Mouse (Mus musculus): Measurements from ENCODE around the gene Axin2.

DNA sequence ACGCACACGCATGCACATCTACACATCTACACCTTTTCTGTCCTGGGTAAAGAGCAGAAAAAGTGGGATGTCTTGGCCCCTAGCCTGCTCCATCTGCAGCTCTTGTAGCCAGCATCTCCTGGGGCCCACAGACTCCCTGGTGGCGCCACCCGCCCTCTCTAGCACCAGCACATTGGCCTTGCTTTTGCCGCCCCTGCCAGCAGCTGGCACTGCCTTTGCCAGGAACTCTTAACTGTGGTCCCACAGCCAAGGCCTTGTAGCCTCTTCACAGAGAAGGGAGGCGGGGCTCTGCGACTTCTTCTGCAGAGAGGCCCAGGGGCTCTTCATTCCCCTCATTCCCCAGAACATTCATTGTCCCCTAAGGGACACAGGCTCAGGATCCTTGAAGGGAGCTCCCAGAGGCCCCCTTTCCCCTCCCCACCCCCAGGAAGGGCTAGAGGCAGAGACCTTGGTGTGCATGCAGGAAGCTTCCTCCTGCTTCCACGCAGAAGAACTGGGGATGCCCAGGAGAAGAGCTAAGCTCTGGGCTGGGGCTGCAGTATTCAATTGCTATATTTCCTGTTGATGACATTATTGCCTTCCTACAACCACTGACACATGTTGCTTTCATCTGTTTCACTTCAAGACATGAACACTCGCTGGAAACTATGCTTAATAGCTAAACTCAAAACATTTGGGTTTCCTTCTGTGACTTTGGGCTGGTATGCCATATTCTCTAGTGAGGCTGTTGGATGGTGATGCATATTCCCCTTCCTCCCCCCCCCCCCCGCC is 19.2 kb upstream of the Axin2 start:
- no peak for TF ChIP-seq CTCF (IDR thresholded peaks at IDR 0.05)
- no peak for TF ChIP-seq EP300 (IDR thresholded peaks at IDR 0.05)
